Mouse (Mus musculus) midbrain, embryonic 16.5 days (tissue): ENCODE measurements around the gene Tmem184b. TPM values are rescaled to one million over a fixed set of nuclear protein-coding genes. Genes with fewer than 3 reads are reported as not detected.

Experiments
- ATAC-seq: fragments of 200-750 bp; cut with Nextera tagmentation; 2 replicates; pipeline ENCODE4 v1.8.0; 2017; ENCODE audit warnings: moderate TSS enrichment
- H3K27ac ChIP-seq: fragments of 300-500 bp; sonication (generic); 2 replicates; pipeline ENCODE4 v1.5.1; 2014; ENCODE audit warnings: mild to moderate bottlenecking, low read length, mixed read lengths
- H3K27me3 ChIP-seq: fragments of 300-500 bp; sonication (generic); 2 replicates; pipeline ENCODE4 v1.6.1; 2014; ENCODE audit warnings: low read depth, low read length, mixed read lengths; ENCODE audit not compliant: control insufficient read depth, insufficient read depth
- H3K36me3 ChIP-seq: fragments of 300-500 bp; sonication (generic); 2 replicates; pipeline ENCODE4 v1.6.1; 2014; ENCODE audit warnings: mild to moderate bottlenecking, low read length, moderate library complexity, mixed read lengths; ENCODE audit not compliant: control insufficient read depth, insufficient read depth
- H3K4me1 ChIP-seq: fragments of 300-500 bp; sonication (generic); 2 replicates; pipeline ENCODE4 v1.6.1; 2014; ENCODE audit warnings: mild to moderate bottlenecking, low read length, mixed read lengths; ENCODE audit not compliant: control insufficient read depth, insufficient read depth
- H3K4me2 ChIP-seq: fragments of 300-500 bp; sonication (generic); 2 replicates; pipeline ENCODE4 v1.6.1; 2014; ENCODE audit warnings: mild to moderate bottlenecking, low read length, mixed read lengths
- H3K4me3 ChIP-seq: fragments of 300-500 bp; sonication (generic); 2 replicates; pipeline ENCODE4 v1.5.1; 2014; ENCODE audit warnings: low read depth, mild to moderate bottlenecking, low read length, moderate library complexity, mixed read lengths
- H3K9ac ChIP-seq: fragments of 300-500 bp; sonication (generic); 2 replicates; pipeline ENCODE4 v1.6.1; 2014; ENCODE audit warnings: low read depth, low read length, mixed read lengths
- H3K9me3 ChIP-seq: fragments of 300-500 bp; sonication (generic); replicated peaks from 2 replicates; pipeline ENCODE4 v1.6.1; 2014; ENCODE audit warnings: mild to moderate bottlenecking, low read length, mixed read lengths; ENCODE audit not compliant: control insufficient read depth, poor library complexity, severe bottlenecking
- WGBS: fragments of 180-500 bp; shearing (Covaris S2); extraction: QIAGEN DNeasy Blood & Tissue Kit; methylation state at CpG from one replicate; pipeline ENCODE4 v1.1.7; 2014; 5-methylcytosine and 5-hydroxymethylcytosine counted together
- polyA plus RNA-seq: library from polyadenylated mRNA; unstranded; fragments of >200 nt; fragmentation: Nextera tagmentation; extraction: Ambion mirVana; gene quantifications from 2 replicates; pipeline ENCODE4 v1.2.1, GENCODE M21; 2015

The Tmem184b gene
- polyA plus RNA-seq, 1 experiment from 2014 or later = 42.5 TPM

- Histone ChIP-seq H3K9ac (no peak overlapping the region), H3K4me2 (no peak overlapping the region), H3K27ac (no peak overlapping the region), H3K36me3 (0 out of 2 replicates have a peak, but pooled peaks cover 3% of the 10 kb centered on the region), H3K4me1 (no peaks in the 10 kb centered on the region), H3K4me3 (no peak overlapping the region), H3K9me3 (no peaks in the 10 kb centered on the region), H3K27me3 (no peaks in the 10 kb centered on the region)
- no peak for ATAC-seq
- 62% methylated on average over 10 of the region's 10 CpGs for WGBS
Measured at GRCm38 (mm10) chr15:79411363-79412065, 8.1 kb upstream of the Tmem184b start.

- Histone ChIP-seq H3K9me3 (no peaks in the 10 kb centered on the region), H3K4me2 (no peak overlapping the region), H3K36me3 (no peaks in the 10 kb centered on the region), H3K4me3 (no peak overlapping the region), H3K27ac (no peak overlapping the region), H3K9ac (no peak overlapping the region), H3K27me3 (no peaks in the 10 kb centered on the region), H3K4me1 (peaks cover 2% of the 10 kb centered on the region)
- no peak for ATAC-seq
- WGBS = 90% methylated on average over 4 of the region's 4 CpGs
Measured at GRCm38 (mm10) chr15:79409077-79409573, 5.8 kb upstream of the Tmem184b start.

- no peak for ATAC-seq
- 83% methylated on average over 4 of the region's 4 CpGs for WGBS
- Histone ChIP-seq H3K4me3 (no peak overlapping the region), H3K4me2 (no peak overlapping the region), H3K9me3 (no peaks in the 10 kb centered on the region), H3K36me3 (no peaks in the 10 kb centered on the region), H3K27ac (no peak overlapping the region), H3K27me3 (no peaks in the 10 kb centered on the region), H3K4me1 (peaks cover 16% of the 10 kb centered on the region), H3K9ac (no peak overlapping the region)
Measured at GRCm38 (mm10) chr15:79406564-79406963, 3.2 kb upstream of the Tmem184b start.

GRCm38 (mm10) chr15:79404277-79404676 is 908 bp upstream of the Tmem184b start:
- no peak for ATAC-seq
- H3K9ac ChIP-seq = 0 out of 2 replicates have a peak overlapping the region, but pooled peaks have one; percentile 8
- peaks cover 35% of the 10 kb centered on the region for H3K4me1 ChIP-seq
- no peaks in the 10 kb centered on the region for H3K36me3 ChIP-seq
- 50% methylated on average over 1 of the region's 1 CpGs for WGBS
- no peaks in the 10 kb centered on the region for H3K9me3 ChIP-seq
- no peaks in the 10 kb centered on the region for H3K27me3 ChIP-seq
- H3K4me2 ChIP-seq = 0 out of 2 replicates have a peak overlapping the region, but pooled peaks have one; percentile 89
- H3K27ac ChIP-seq = no peak overlapping the region
- H3K4me3 ChIP-seq = no peak overlapping the region; the same call in 1 of the 2 replicates

- Histone ChIP-seq H3K36me3 (no peaks in the 10 kb centered on the region), H3K4me3 (peak overlapping the region; percentile 93), H3K27me3 (no peaks in the 10 kb centered on the region), H3K4me1 (peaks cover 35% of the 10 kb centered on the region), H3K4me2 (peak overlapping the region; percentile 89), H3K9ac (peak overlapping the region; percentile 98), H3K9me3 (no peaks in the 10 kb centered on the region), H3K27ac (peak overlapping the region; percentile 76; the same call in 1 of the 2 replicates)
- WGBS = 16% methylated on average over 9 of the region's 9 CpGs
- 0 out of 2 replicates have a peak, but pooled peaks have one; percentile 7 for ATAC-seq
Measured at GRCm38 (mm10) chr15:79403763-79404210, 418 bp upstream of the Tmem184b start.

GRCm38 (mm10) chr15:79402176-79402575 is 1.2 kb downstream of the Tmem184b start:
- H3K36me3 ChIP-seq = no peaks in the 10 kb centered on the region
- H3K4me2 ChIP-seq = peak overlapping the region; percentile 89
- H3K27me3 ChIP-seq = no peaks in the 10 kb centered on the region
- no peak overlapping the region; the same call in 1 of the 2 replicates for H3K27ac ChIP-seq
- no peak for ATAC-seq
- H3K4me3 ChIP-seq = peak overlapping the region; percentile 93
- peaks cover 35% of the 10 kb centered on the region for H3K4me1 ChIP-seq
- H3K9me3 ChIP-seq = no peaks in the 10 kb centered on the region
- peak overlapping the region; percentile 98 for H3K9ac ChIP-seq
- 23% methylated on average over 5 of the region's 5 CpGs for WGBS

- no peak for ATAC-seq
- no peaks in the 10 kb centered on the region for H3K36me3 ChIP-seq
- peak overlapping the region; percentile 56 for H3K9ac ChIP-seq
- 0 out of 2 replicates have a peak overlapping the region, but pooled peaks have one; percentile 3 for H3K4me3 ChIP-seq
- H3K4me1 ChIP-seq = peaks cover 35% of the 10 kb centered on the region
- peak overlapping the region; percentile 89 for H3K4me2 ChIP-seq
- no peak overlapping the region for H3K27ac ChIP-seq
- H3K27me3 ChIP-seq = no peaks in the 10 kb centered on the region
- no peaks in the 10 kb centered on the region for H3K9me3 ChIP-seq
- WGBS = 50% methylated on average over 7 of the region's 7 CpGs
Measured at GRCm38 (mm10) chr15:79400975-79401365, 2.4 kb downstream of the Tmem184b start.

GRCm38 (mm10) chr15:79400134-79400974 is 3.0 kb downstream of the Tmem184b start:
- no peaks in the 10 kb centered on the region for H3K9me3 ChIP-seq
- WGBS = 79% methylated on average over 6 of the region's 6 CpGs
- H3K27ac ChIP-seq = no peak overlapping the region
- no peaks in the 10 kb centered on the region for H3K27me3 ChIP-seq
- peak overlapping the region; percentile 56 for H3K9ac ChIP-seq
- H3K4me1 ChIP-seq = peaks cover 35% of the 10 kb centered on the region
- H3K4me3 ChIP-seq = no peak overlapping the region
- no peak for ATAC-seq
- peak overlapping the region; percentile 89 for H3K4me2 ChIP-seq
- H3K36me3 ChIP-seq = no peaks in the 10 kb centered on the region
